Mouse (Mus musculus) adrenal gland, adult 18-20 months (tissue): ENCODE data around the gene H2afj. TPM values are rescaled to one million over a fixed set of nuclear protein-coding genes. Genes with fewer than 3 reads are reported as not detected.
"Not testable (repeated sequence)": the region's sequence is repeated elsewhere in the genome, so short reads cannot be mapped to it uniquely, and the experiment has no call there.

Experiments
- DNase-seq, 2 experiments: peaks; one replicate each; pipeline ENCODE4 v3.0.0; 2021 to 2022; ENCODE audit warnings: low spot score in 2 of 2
- long read RNA-seq, 2 experiments: library from polyadenylated mRNA; stranded (forward); transcript quantifications; one replicate each; pipeline ENCODE4 v2.0.0; 2021
- total RNA-seq, 2 experiments: library from RNA; stranded (reverse); gene quantifications; 1 replicate in 1 of 2; 2 replicates in 1 of 2; pipeline ENCODE4 v1.2.3; 2021

The H2afj gene
- 100 to 1,000 TPM; 104 to 207 TPM for total RNA-seq
- long read RNA-seq, experiment 1, transcript H2afj-201 (1 exons, 1,831 nt) = major isoform, 48 of 50 reads
- long read RNA-seq, experiment 1, partial matches to known transcripts = 0 of 50 reads
- long read RNA-seq, experiment 1, other reads (novel, unspliced or antisense) = 0 of 50 reads
- long read RNA-seq, experiment 2, transcript H2afj-201 (1 exons, 1,831 nt) = major isoform, 356 of 358 reads
- long read RNA-seq, experiment 2, partial matches to known transcripts = 0 of 358 reads
- long read RNA-seq, experiment 2, other reads (novel, unspliced or antisense) = 0 of 358 reads

GRCm38 (mm10) chr6:136808014-136808417 lies at the start of gene H2afj:
Gene H2afj, plus strand, starts transcription at chr6:136808244.
- DNase-seq = peak; percentile 99

- no peak for DNase-seq
These were observed 44.1 kb upstream of the H2afj start for GRCm38 (mm10) chr6:136763912-136764311.

- no peak for DNase-seq
These were observed 38.9 kb upstream of the H2afj start for GRCm38 (mm10) chr6:136769143-136769542.

- DNase-seq = no peak
These were observed 38.2 kb upstream of the H2afj start for GRCm38 (mm10) chr6:136769859-136770258.

- DNase-seq = no peak
These were observed 31.7 kb upstream of the H2afj start for GRCm38 (mm10) chr6:136776392-136776791.

GRCm38 (mm10) chr6:136781377-136781986 lies 26.6 kb upstream of the H2afj start, which contains the start of gene Gucy2c:
Gene Gucy2c, minus strand, starts transcription at chr6:136781765.
- DNase-seq = no peak

GRCm38 (mm10) chr6:136782146-136782545 lies 25.9 kb upstream of the H2afj start:
- DNase-seq = no peak

GRCm38 (mm10) chr6:136782761-136783160 lies 25.3 kb upstream of the H2afj start:
- no peak for DNase-seq

- DNase-seq = no peak
These were observed 18.6 kb upstream of the H2afj start for GRCm38 (mm10) chr6:136789391-136789971.

GRCm38 (mm10) chr6:136792884-136793758 lies 14.9 kb upstream of the H2afj start:
- DNase-seq = no peak

- no peak for DNase-seq
These were observed 14.1 kb upstream of the H2afj start for GRCm38 (mm10) chr6:136793831-136794525.

GRCm38 (mm10) chr6:136795110-136795509 lies 12.9 kb upstream of the H2afj start:
- no peak for DNase-seq

- no peak for DNase-seq
These were observed 12.2 kb upstream of the H2afj start for GRCm38 (mm10) chr6:136795850-136796249.

GRCm38 (mm10) chr6:136797874-136798693 lies 10.0 kb upstream of the H2afj start:
- DNase-seq = not testable (repeated sequence)

GRCm38 (mm10) chr6:136800710-136801109 lies 7.3 kb upstream of the H2afj start:
- no peak for DNase-seq

- DNase-seq = no peak
These were observed 6.8 kb upstream of the H2afj start for GRCm38 (mm10) chr6:136801274-136801673.

GRCm38 (mm10) chr6:136803093-136803738 lies 4.8 kb upstream of the H2afj start:
- no peak for DNase-seq

- peak; percentile 98 for DNase-seq
These were observed 4.1 kb upstream of the H2afj start, which contains the start of gene Hist4h4 for GRCm38 (mm10) chr6:136803739-136804633. Gene Hist4h4, minus strand, starts transcription at chr6:136804415.
